In genomic region chr7:98839312-98839711, GRCm38 (mm10) we compare ENCODE assay signal across 8 mouse cellular contexts. TPM values are rescaled to one million over a fixed set of nuclear protein-coding genes. Genes with fewer than 3 reads are reported as not detected.
A peak's percentile ranks its signal among the peaks of the same experiment; 100 is the strongest.
DNase-seq lines count a peak whose midpoint lies in the region; ATAC-seq and TF ChIP-seq lines count a peak whose summit lies in the region.
"Had no signal": no experiment of that assay in that cellular context is flagged by ENCODE, and none has a peak within 500 bp of the region (broad histone marks: within the 10 kb centered on the region; RNA-seq: fewer than 3 reads in every experiment).

No protein-coding gene starts in this region.

- H3K9ac ChIP-seq in lung, embryonic 14.5 days = peak overlapping the region; percentile 61
- peak overlapping the region; percentile 56; the same call in 1 of the 2 replicates for H3K9ac ChIP-seq in forebrain, embryonic 15.5 days (replicated peaks)
- H3K9ac ChIP-seq in liver, embryonic 12.5 days = no peak overlapping the region
- peak overlapping the region; percentile 29; the same call in 1 of the 2 replicates for H3K9ac ChIP-seq in stomach, embryonic 15.5 days

- peak overlapping the region; percentile 65 for H3K4me3 ChIP-seq in lung, embryonic 14.5 days (ENCODE audit: low read depth, low read length)
- peak overlapping the region; percentile 53 for H3K4me3 ChIP-seq in forebrain, embryonic 15.5 days
- peak overlapping the region; percentile 45 for H3K4me3 ChIP-seq in liver, embryonic 12.5 days
- H3K4me3 ChIP-seq in stomach, embryonic 15.5 days (replicated peaks) = peak overlapping the region; percentile 50

- intact Hi-C loops in left cerebral cortex, postnatal 36 days (cut with DNase I) = loop anchor here (2.0 to 5.0 kb wide), 2 partner anchors 239 to 357 kb away; no protein-coding TSS in a partner anchor

- TF ChIP-seq CTCF in lung, embryonic 14.5 days (IDR thresholded peaks at IDR 0.05; ENCODE audit: low read depth) = no peak

- WGBS in lung, embryonic 14.5 days = 7% methylated on average over 12 of the region's 12 CpGs
- WGBS in forebrain, embryonic 15.5 days = 3% methylated on average over 12 of the region's 12 CpGs
- WGBS in liver, embryonic 12.5 days (ENCODE audit: insufficient replicate concordance) = 3% methylated on average over 12 of the region's 12 CpGs
- 12% methylated on average over 12 of the region's 12 CpGs for WGBS in stomach, embryonic 15.5 days

- peaks cover 12% of the 10 kb centered on the region; the same call in 1 of the 2 replicates for H3K36me3 ChIP-seq in lung, embryonic 14.5 days (ENCODE audit: insufficient read depth)
- no peaks in the 10 kb centered on the region for H3K36me3 ChIP-seq in forebrain, embryonic 15.5 days
- no peaks in the 10 kb centered on the region for H3K36me3 ChIP-seq in liver, embryonic 12.5 days
- H3K36me3 ChIP-seq in stomach, embryonic 15.5 days = no peaks in the 10 kb centered on the region

- no peak for ATAC-seq in lung, embryonic 14.5 days (ENCODE audit: insufficient read depth)
- no peak for ATAC-seq in forebrain, embryonic 15.5 days (replicated peaks)
- ATAC-seq in liver, embryonic 12.5 days = no peak
- no peak for ATAC-seq in stomach, embryonic 15.5 days (ENCODE audit: insufficient read depth, low FRiP score, low read depth)

- peaks cover 13% of the 10 kb centered on the region for H3K4me1 ChIP-seq in lung, embryonic 14.5 days (ENCODE audit: insufficient read depth)
- peaks cover 52% of the 10 kb centered on the region for H3K4me1 ChIP-seq in forebrain, embryonic 15.5 days
- H3K4me1 ChIP-seq in liver, embryonic 12.5 days = peaks cover 20% of the 10 kb centered on the region
- peaks cover 53% of the 10 kb centered on the region for H3K4me1 ChIP-seq in stomach, embryonic 15.5 days

- no peak for DNase-seq in lung, embryonic 14.5 days
- DNase-seq in lung, adult 18-20 months = no peak
- DNase-seq in right cerebral cortex, postnatal 4 days = no peak
- no peak for DNase-seq in left cerebral cortex, postnatal 36 days (ENCODE audit: low spot score in 2 of 2)

- H3K27me3 ChIP-seq in lung, embryonic 14.5 days (ENCODE audit: insufficient read depth, low read length) = peaks cover 31% of the 10 kb centered on the region
- H3K27me3 ChIP-seq in forebrain, embryonic 15.5 days = peaks cover 72% of the 10 kb centered on the region
- peaks cover 100% of the 10 kb centered on the region for H3K27me3 ChIP-seq in liver, embryonic 12.5 days (replicated peaks)
- peaks cover 46% of the 10 kb centered on the region for H3K27me3 ChIP-seq in stomach, embryonic 15.5 days (replicated peaks)

- H3K27ac ChIP-seq in lung, embryonic 14.5 days (ENCODE audit: low read depth) = no peak overlapping the region
- no peak overlapping the region for H3K27ac ChIP-seq in forebrain, embryonic 15.5 days (replicated peaks)
- no peak overlapping the region for H3K27ac ChIP-seq in liver, embryonic 12.5 days
- no peak overlapping the region for H3K27ac ChIP-seq in stomach, embryonic 15.5 days
- H3K27ac ChIP-seq: macrophage had no signal

- H3K4me2 ChIP-seq in lung, embryonic 14.5 days = peak overlapping the region; percentile 96
- peak overlapping the region; percentile 77 for H3K4me2 ChIP-seq in forebrain, embryonic 15.5 days (replicated peaks)
- peak overlapping the region; percentile 65 for H3K4me2 ChIP-seq in liver, embryonic 12.5 days
- peak overlapping the region; percentile 96 for H3K4me2 ChIP-seq in stomach, embryonic 15.5 days

- H3K9me3 ChIP-seq in lung, embryonic 14.5 days (ENCODE audit: low read depth, low read length) = no peaks in the 10 kb centered on the region
- no peaks in the 10 kb centered on the region for H3K9me3 ChIP-seq in forebrain, embryonic 15.5 days
- no peaks in the 10 kb centered on the region for H3K9me3 ChIP-seq in liver, embryonic 12.5 days (replicated peaks)
- no peaks in the 10 kb centered on the region for H3K9me3 ChIP-seq in stomach, embryonic 15.5 days

RNA-seq across cellular contexts. Expression of gene Wnt11, which starts 4.4 kb away (rescaled TPM):
- polyA plus RNA-seq in lung, embryonic 14.5 days (2014; fragmentation: Nextera tagmentation; extraction: Ambion mirVana) = 21.4 and 21.5 TPM in 2 replicates
- 0.43 and 0.53 TPM in 2 replicates for polyA plus RNA-seq in forebrain, embryonic 15.5 days (2015; fragmentation: Nextera tagmentation; extraction: Ambion mirVana)
- polyA plus RNA-seq in liver, embryonic 12.5 days (2016; fragmentation: Nextera tagmentation; extraction: Ambion mirVana) = 3.6 and 3.9 TPM in 2 replicates
- polyA plus RNA-seq in stomach, embryonic 15.5 days (2015; fragmentation: Nextera tagmentation; extraction: Ambion mirVana) = 3.8 and 5.5 TPM in 2 replicates
- under 1 TPM; 0.39 to 0.63 TPM for total RNA-seq in left cerebral cortex, postnatal 36 days (2021)
- polyA plus RNA-seq: macrophage had no signal
